Mouse (Mus musculus) small intestine, adult 2 months (tissue): ENCODE measurements at regions not wholly inside any gene's neighbourhood (a gene's known extent, or its start where the extent isn't known, plus 50 kb on each side); places are given as distances from the start of the nearest gene placed in this dataset.

ENCODE experiments used
- CTCF ChIP-seq: fragments of 200-500 bp; IDR thresholded peaks from 2 replicates; pipeline ENCODE4 v1.5.1; 2012; ENCODE audit warnings: low read depth, mild to moderate bottlenecking, control low read depth, inconsistent platforms, low read length, moderate library complexity, mixed read lengths; ENCODE audit not compliant: insufficient replicate concordance, insufficient read length; ENCODE audit errors: extremely low read depth
- POLR2A ChIP-seq: fragments of 200-500 bp; IDR thresholded peaks from 2 replicates; pipeline ENCODE4 v1.6.1; 2012; ENCODE audit warnings: low read depth, mild to moderate bottlenecking, control low read depth, inconsistent platforms, low read length, moderate library complexity

DNA sequence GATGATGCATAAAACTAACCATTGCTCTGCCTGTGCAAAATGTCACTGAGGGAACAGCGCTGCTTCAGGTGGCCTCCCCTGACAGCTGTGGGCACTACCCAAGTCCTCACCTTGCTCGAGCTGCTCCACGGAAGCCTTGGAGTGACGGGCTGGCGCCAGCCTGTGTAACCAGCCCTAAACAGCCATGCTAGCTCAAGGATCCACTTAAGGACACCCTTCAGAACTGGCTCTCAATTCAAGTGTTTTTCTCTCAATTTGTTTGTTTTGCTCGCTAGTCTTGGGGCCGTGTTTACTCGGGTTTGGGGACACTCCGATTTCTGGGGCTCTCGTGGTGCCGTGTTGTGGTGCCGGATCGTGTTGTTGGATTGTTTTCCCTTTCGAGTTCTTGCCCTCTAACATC, 319.4 kb downstream of the Tns3 start:
- no peak for TF ChIP-seq POLR2A
- no peak for TF ChIP-seq CTCF
